Mouse (Mus musculus) forebrain, embryonic 12.5 days (tissue): ENCODE measurements at regions not wholly inside any gene's neighbourhood (a gene's known extent, or its start where the extent isn't known, plus 50 kb on each side); places are given as distances from the start of the nearest gene placed in this dataset.

Experiments used
- ATAC-seq: fragments of 200-750 bp; cut with Nextera tagmentation; 2 replicates; pipeline ENCODE4 v1.8.0; 2017; ENCODE audit warnings: moderate TSS enrichment; ENCODE audit not compliant: low FRiP score
- H3K27ac ChIP-seq: fragments of 300-500 bp; sonication (generic); 2 replicates; pipeline ENCODE4 v1.5.1; 2016; ENCODE audit warnings: mild to moderate bottlenecking
- H3K27me3 ChIP-seq: fragments of 300-500 bp; sonication (generic); 2 replicates; pipeline ENCODE4 v1.6.1; 2016; ENCODE audit warnings: mild to moderate bottlenecking
- H3K36me3 ChIP-seq: fragments of 300-500 bp; sonication (generic); replicated peaks from 2 replicates; pipeline ENCODE4 v1.6.1; 2016; ENCODE audit warnings: mild to moderate bottlenecking
- H3K4me1 ChIP-seq: fragments of 300-500 bp; sonication (generic); 2 replicates; pipeline ENCODE4 v1.6.1; 2016
- H3K4me2 ChIP-seq: fragments of 300-500 bp; sonication (generic); 2 replicates; pipeline ENCODE4 v1.6.1; 2016; ENCODE audit warnings: mild to moderate bottlenecking, moderate library complexity
- H3K4me3 ChIP-seq: fragments of 300-500 bp; sonication (generic); replicated peaks from 2 replicates; pipeline ENCODE4 v1.5.1; 2016; ENCODE audit warnings: mild to moderate bottlenecking
- H3K9ac ChIP-seq: fragments of 300-500 bp; sonication (generic); 2 replicates; pipeline ENCODE4 v1.6.1; 2016; ENCODE audit warnings: mild to moderate bottlenecking
- H3K9me3 ChIP-seq: fragments of 300-500 bp; sonication (generic); 2 replicates; pipeline ENCODE4 v1.6.1; 2016
- WGBS: fragments of 180-500 bp; shearing (Covaris S2); methylation state at CpG from one replicate; pipeline ENCODE4 v1.1.7; 2016; 5-methylcytosine and 5-hydroxymethylcytosine counted together

DNA sequence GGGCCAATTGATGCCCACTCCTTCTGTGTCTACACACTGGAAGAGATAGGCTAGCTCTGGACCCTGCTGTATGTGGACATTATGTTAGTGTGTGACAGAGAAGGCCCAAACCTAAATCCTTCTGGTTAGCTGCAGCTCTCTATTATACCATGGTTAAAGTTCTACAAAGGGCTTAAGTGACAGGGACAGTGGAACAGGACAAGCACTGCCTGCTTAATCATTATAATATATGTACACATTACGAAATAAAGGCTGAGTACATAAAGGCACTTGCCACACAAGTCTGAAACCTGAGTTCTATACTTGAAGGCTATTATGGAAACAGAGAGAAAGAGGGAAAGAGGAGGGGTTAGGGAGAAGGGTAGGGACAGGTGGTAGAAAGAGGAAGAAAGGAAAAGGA is 55.2 kb downstream of the Rdh14 start:
- Histone ChIP-seq H3K36me3 (no peaks in the 10 kb centered on the region), H3K27me3 (no peaks in the 10 kb centered on the region), H3K4me2 (no peak overlapping the region), H3K27ac (no peak overlapping the region), H3K4me3 (no peak overlapping the region), H3K9me3 (no peaks in the 10 kb centered on the region), H3K4me1 (no peaks in the 10 kb centered on the region), H3K9ac (no peak overlapping the region)
- WGBS = 89% methylated on average over 1 of the region's 1 CpGs
- no peak for ATAC-seq

- no peak overlapping the region for H3K4me3 ChIP-seq
- WGBS = 81% methylated on average over 1 of the region's 1 CpGs
- ATAC-seq = no peak
These were observed 67.5 kb downstream of the Rdh14 start for GRCm38 (mm10) chr12:10457960-10458655.

GRCm38 (mm10) chr12:10461796-10462195 is 71.2 kb downstream of the Rdh14 start:
- H3K4me3 ChIP-seq = no peak overlapping the region
- H3K9me3 ChIP-seq = no peaks in the 10 kb centered on the region
- H3K4me1 ChIP-seq = no peaks in the 10 kb centered on the region
- no peak overlapping the region for H3K9ac ChIP-seq
- no peaks in the 10 kb centered on the region for H3K27me3 ChIP-seq
- WGBS = 91% methylated on average over 7 of the region's 7 CpGs
- H3K4me2 ChIP-seq = no peak overlapping the region
- H3K36me3 ChIP-seq = no peaks in the 10 kb centered on the region
- no peak for ATAC-seq
- no peak overlapping the region for H3K27ac ChIP-seq

More at GRCm38 (mm10) chr12:10457960-10458655, 67.5 kb downstream of the Rdh14 start:
- Histone ChIP-seq H3K27me3 (no peaks in the 10 kb centered on the region), H3K4me1 (no peaks in the 10 kb centered on the region), H3K4me2 (no peak overlapping the region), H3K27ac (no peak overlapping the region), H3K9ac (no peak overlapping the region), H3K9me3 (no peaks in the 10 kb centered on the region), H3K36me3 (no peaks in the 10 kb centered on the region)

GRCm38 (mm10) chr12:10462956-10463355 is 72.4 kb downstream of the Rdh14 start:
- no peak overlapping the region for H3K4me2 ChIP-seq
- no peak overlapping the region for H3K4me3 ChIP-seq
- H3K9ac ChIP-seq = no peak overlapping the region
- H3K27me3 ChIP-seq = no peaks in the 10 kb centered on the region
- no peaks in the 10 kb centered on the region for H3K9me3 ChIP-seq
- H3K36me3 ChIP-seq = no peaks in the 10 kb centered on the region
- no peaks in the 10 kb centered on the region for H3K4me1 ChIP-seq
- ATAC-seq = no peak
- H3K27ac ChIP-seq = no peak overlapping the region
- 63% methylated on average over 3 of the region's 3 CpGs for WGBS

- Histone ChIP-seq H3K4me3 (no peak overlapping the region), H3K4me1 (no peaks in the 10 kb centered on the region), H3K27ac (no peak overlapping the region), H3K27me3 (no peaks in the 10 kb centered on the region), H3K4me2 (no peak overlapping the region), H3K9ac (no peak overlapping the region), H3K9me3 (no peaks in the 10 kb centered on the region), H3K36me3 (no peaks in the 10 kb centered on the region)
- WGBS = 82% methylated on average over 1 of the region's 1 CpGs
- ATAC-seq = no peak
These were observed 83.4 kb downstream of the Rdh14 start for GRCm38 (mm10) chr12:10473986-10474385.

GRCm38 (mm10) chr12:10480781-10481180 is 90.2 kb downstream of the Rdh14 start:
- no peak for ATAC-seq
- no peaks in the 10 kb centered on the region for H3K4me1 ChIP-seq
- H3K36me3 ChIP-seq = no peaks in the 10 kb centered on the region
- H3K27ac ChIP-seq = no peak overlapping the region
- H3K9ac ChIP-seq = no peak overlapping the region
- H3K9me3 ChIP-seq = no peaks in the 10 kb centered on the region
- no peaks in the 10 kb centered on the region for H3K27me3 ChIP-seq
- no peak overlapping the region for H3K4me2 ChIP-seq
- 52% methylated on average over 1 of the region's 1 CpGs for WGBS
- no peak overlapping the region for H3K4me3 ChIP-seq

DNA sequence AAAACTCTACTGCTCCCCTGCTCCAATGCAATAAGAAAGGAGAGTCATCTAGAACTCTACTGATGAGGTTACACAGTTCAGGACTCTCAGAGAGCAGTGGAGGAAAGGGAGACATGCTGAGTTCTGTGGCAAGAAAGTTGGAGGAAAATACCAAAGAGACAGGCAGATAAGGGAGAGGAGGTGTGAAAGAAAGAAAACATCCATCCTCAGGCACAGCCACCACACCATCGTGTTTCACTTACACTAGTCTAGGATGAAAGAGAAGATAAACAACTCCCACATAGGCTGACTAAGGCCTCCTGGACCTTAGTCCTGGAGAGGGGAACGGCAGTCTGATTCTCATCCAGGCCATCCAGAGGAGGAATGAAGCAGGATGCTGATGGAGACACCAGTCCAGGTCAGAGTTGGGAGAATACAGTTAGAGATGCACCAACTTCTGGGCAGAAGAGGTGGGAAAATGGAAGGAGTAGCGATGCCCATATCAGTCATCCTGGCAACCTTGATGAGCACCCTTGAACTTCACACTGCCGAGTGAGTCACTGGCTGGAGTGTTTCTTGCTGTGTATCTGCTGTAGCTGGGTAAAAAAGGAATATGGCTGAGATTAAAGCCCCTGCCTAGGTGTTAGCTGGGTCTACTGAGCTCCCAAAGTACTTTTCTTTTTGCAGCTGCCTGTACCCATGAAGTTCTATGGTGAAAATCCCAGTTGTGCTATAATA is 91.9 kb downstream of the Rdh14 start:
- ATAC-seq = no peak
- H3K4me3 ChIP-seq = no peak overlapping the region
- H3K36me3 ChIP-seq = no peaks in the 10 kb centered on the region
- 80% methylated on average over 4 of the region's 4 CpGs for WGBS
- no peaks in the 10 kb centered on the region for H3K27me3 ChIP-seq
- H3K9ac ChIP-seq = no peak overlapping the region
- H3K4me2 ChIP-seq = no peak overlapping the region
- no peaks in the 10 kb centered on the region for H3K4me1 ChIP-seq
- no peaks in the 10 kb centered on the region for H3K9me3 ChIP-seq
- no peak overlapping the region for H3K27ac ChIP-seq

DNA sequence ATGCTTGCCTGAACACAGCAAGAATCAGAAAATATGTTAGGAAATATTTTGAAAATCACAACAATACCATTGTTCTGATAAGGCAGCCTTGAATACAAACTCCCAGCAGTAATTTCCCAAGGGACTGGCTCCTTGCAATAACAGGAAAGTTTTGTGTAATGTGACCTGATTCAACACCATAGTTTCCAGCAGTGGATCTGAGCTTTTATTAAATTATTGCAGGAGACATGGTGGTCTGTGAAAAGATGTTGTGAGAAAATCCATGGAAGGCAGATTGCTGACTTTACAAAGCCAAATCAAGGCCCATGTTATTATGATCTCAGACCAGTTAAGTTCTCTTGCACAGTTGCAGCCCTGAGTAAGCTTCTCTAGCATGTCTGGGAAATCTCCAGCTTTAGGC is 116.1 kb downstream of the Rdh14 start:
- no peak for ATAC-seq

GRCm38 (mm10) chr12:10513526-10513925 is 123.0 kb downstream of the Rdh14 start:
- no peak for ATAC-seq
- no peak overlapping the region for H3K27ac ChIP-seq
- H3K9me3 ChIP-seq = no peaks in the 10 kb centered on the region
- no peak overlapping the region for H3K9ac ChIP-seq
- H3K4me2 ChIP-seq = no peak overlapping the region
- H3K4me3 ChIP-seq = no peak overlapping the region
- WGBS = 86% methylated on average over 5 of the region's 5 CpGs
- H3K4me1 ChIP-seq = no peaks in the 10 kb centered on the region
- H3K27me3 ChIP-seq = no peaks in the 10 kb centered on the region
- no peaks in the 10 kb centered on the region for H3K36me3 ChIP-seq

More for the DNA sequence above, 116.1 kb downstream of the Rdh14 start:
- Histone ChIP-seq H3K27ac (no peak overlapping the region), H3K4me3 (no peak overlapping the region), H3K9ac (no peak overlapping the region), H3K27me3 (no peaks in the 10 kb centered on the region), H3K9me3 (no peaks in the 10 kb centered on the region), H3K4me2 (no peak overlapping the region), H3K4me1 (no peaks in the 10 kb centered on the region), H3K36me3 (no peaks in the 10 kb centered on the region)

- WGBS = 90% methylated on average over 8 of the region's 8 CpGs
- Histone ChIP-seq H3K9me3 (no peaks in the 10 kb centered on the region), H3K4me1 (no peaks in the 10 kb centered on the region), H3K4me3 (no peak overlapping the region), H3K27ac (no peak overlapping the region), H3K36me3 (no peaks in the 10 kb centered on the region), H3K4me2 (no peak overlapping the region), H3K27me3 (no peaks in the 10 kb centered on the region), H3K9ac (no peak overlapping the region)
- no peak for ATAC-seq
These were observed 123.7 kb downstream of the Rdh14 start for GRCm38 (mm10) chr12:10514278-10514677.

DNA sequence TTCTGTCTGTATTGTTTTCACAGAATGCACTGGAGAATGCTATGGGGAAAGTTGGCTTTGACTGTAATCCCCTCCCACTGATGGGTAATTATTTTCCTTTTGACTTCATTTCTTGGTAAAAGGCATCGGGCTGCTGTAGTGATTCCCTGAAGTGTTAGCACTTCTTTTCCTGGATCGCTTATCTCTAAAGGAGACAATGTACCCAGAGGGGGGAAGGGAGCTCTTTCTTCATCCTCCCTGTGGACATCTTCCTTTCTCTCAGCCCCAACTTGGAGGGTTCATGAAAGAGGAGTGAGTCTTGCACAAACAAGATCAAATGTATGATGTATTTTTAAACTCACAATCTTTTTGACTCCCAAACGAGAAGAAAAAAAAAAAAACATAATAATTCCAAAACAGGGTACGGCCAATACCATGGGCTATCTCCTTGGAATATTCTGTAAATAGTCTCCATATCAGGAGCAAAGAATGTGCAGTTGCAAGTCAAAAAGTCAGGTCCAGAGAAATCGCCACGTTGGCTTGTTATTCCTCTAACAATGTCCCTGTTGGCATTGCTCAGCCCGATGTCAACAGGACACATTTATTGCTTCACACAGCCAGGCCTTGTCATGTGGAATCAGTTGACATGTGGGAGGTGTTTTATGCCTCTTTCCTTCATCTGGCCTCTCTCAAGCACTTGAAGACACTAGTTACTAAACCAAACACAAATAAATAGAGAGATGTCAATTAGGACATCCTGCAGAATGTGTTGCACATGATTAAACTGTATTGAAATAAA is 134.1 kb downstream of the Rdh14 start:
- no peak for ATAC-seq
- Histone ChIP-seq H3K9ac (no peak overlapping the region), H3K4me1 (no peaks in the 10 kb centered on the region), H3K36me3 (no peaks in the 10 kb centered on the region), H3K27me3 (no peaks in the 10 kb centered on the region), H3K4me2 (no peak overlapping the region), H3K9me3 (no peaks in the 10 kb centered on the region), H3K27ac (no peak overlapping the region), H3K4me3 (no peak overlapping the region)
- 69% methylated on average over 7 of the region's 7 CpGs for WGBS

DNA sequence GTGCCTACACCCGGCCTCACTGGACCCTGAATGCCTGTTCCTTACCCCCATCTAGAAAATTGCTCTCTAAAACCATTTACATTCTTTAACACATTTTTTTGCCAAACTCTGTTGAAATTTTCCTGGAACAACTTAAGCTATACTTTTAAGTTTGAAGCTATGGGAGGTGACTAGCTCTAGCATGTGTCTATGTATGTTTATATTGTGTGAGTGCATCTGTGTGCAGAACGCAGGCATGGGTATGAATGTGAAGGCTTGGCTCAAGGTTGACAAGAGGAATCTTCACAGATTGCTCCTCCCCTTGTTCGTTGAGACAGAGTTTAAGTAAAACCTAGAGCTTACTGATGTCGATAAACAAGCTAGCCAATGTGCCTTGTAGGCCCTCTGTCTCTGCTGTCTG is 135.4 kb downstream of the Rdh14 start:
- H3K27me3 ChIP-seq = no peaks in the 10 kb centered on the region
- no peak for ATAC-seq
- no peaks in the 10 kb centered on the region for H3K36me3 ChIP-seq
- no peak overlapping the region for H3K9ac ChIP-seq
- H3K4me1 ChIP-seq = no peaks in the 10 kb centered on the region
- no peak overlapping the region for H3K4me2 ChIP-seq
- no peak overlapping the region for H3K27ac ChIP-seq
- no peak overlapping the region for H3K4me3 ChIP-seq
- 85% methylated on average over 4 of the region's 4 CpGs for WGBS
- H3K9me3 ChIP-seq = no peaks in the 10 kb centered on the region
